Mouse (Mus musculus) liver, embryonic 14 days (tissue): Measurements from ENCODE around the gene Gtf2h3. TPM values are rescaled to one million over a fixed set of nuclear protein-coding genes. Genes with fewer than 3 reads are reported as not detected.

ENCODE experiments used
- polyA plus RNA-seq: library from polyadenylated mRNA; depleted of rRNA; stranded (reverse); fragments of >200 nt; gene quantifications from 2 replicates; pipeline ENCODE4 v1.2.3, GENCODE M21; 2012; rRNA removed

The Gtf2h3 gene
- polyA plus RNA-seq, result 19.2 and 22.8 TPM in 2 replicates

GRCm38 (mm10) chr5:124578633-124579317, at the start of gene Gtf2h3, which contains the start of gene Eif2b1:
Gene Gtf2h3, plus strand, starts transcription at chr5:124579140.
Gene Eif2b1, minus strand, starts transcription at chr5:124579131.

GRCm38 (mm10) chr5:124530655-124531582, 48.0 kb upstream of the Gtf2h3 start, which contains the start of gene Rilpl1:
Gene Rilpl1, minus strand, starts transcription at chr5:124531391.

DNA sequence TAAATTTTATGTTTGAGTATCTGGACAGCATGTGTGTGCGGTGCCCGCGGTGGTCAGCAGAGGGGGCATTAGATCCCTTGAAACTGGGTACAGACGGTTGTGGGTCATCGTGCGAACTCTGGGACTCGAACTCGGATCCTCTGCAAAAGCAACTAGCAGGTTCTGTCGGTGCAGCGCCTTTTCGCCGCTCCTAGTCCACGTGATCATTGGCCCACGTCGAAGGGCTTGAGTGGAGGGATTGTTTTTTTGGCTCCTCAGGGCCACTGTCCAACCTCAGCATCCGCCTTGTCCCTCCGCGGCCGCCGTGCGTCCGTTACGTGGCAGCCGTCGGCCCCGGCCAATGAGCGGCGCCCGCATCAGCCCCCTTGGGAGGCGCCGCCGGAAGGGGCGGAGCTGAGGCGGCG, 38.6 kb upstream of the Gtf2h3 start, which contains the start of gene Tmed2:
Gene Tmed2 (plus strand): TSS at position 313 of the 404 bp plus-strand sequence.

DNA sequence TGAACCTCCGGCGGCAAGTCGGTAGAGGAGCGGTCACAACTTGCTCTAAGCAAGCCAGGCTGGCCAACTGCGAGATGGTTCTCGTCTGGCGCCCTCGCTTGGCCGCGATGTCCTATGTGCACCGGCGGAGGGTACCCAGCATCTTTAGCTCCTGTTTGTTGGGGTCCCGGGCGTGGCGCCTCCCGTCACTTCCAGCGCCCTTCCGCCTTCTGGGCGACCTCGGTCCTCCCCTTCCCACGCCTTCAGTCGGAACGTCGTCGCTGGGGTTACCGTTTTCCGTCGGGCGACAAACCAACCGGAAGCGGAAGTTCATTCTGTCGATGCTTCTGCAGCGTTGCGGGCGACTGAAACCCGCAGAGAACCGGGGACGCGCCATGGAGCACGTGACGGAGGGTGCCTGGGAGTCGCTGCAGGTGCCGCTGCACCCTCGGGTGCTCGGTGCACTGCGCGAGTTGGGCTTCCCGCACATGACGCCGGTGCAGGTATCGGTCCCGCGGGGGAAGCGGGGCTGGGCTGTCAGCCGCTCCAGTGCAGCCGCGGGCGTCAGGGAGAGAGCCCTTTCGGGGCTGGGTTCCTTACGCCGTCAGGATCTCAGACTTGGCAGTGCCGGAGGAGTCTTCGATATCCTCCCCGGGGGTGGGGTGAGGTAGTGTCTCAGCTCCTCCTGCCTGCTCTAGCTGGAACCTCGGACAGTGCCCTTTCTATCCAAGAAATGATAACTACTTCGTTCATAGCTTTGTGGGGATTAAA, 26.2 kb upstream of the Gtf2h3 start, which contains the start of gene Ddx55:
Gene Ddx55 (plus strand): TSS at position 307 of the 750 bp plus-strand sequence.

DNA sequence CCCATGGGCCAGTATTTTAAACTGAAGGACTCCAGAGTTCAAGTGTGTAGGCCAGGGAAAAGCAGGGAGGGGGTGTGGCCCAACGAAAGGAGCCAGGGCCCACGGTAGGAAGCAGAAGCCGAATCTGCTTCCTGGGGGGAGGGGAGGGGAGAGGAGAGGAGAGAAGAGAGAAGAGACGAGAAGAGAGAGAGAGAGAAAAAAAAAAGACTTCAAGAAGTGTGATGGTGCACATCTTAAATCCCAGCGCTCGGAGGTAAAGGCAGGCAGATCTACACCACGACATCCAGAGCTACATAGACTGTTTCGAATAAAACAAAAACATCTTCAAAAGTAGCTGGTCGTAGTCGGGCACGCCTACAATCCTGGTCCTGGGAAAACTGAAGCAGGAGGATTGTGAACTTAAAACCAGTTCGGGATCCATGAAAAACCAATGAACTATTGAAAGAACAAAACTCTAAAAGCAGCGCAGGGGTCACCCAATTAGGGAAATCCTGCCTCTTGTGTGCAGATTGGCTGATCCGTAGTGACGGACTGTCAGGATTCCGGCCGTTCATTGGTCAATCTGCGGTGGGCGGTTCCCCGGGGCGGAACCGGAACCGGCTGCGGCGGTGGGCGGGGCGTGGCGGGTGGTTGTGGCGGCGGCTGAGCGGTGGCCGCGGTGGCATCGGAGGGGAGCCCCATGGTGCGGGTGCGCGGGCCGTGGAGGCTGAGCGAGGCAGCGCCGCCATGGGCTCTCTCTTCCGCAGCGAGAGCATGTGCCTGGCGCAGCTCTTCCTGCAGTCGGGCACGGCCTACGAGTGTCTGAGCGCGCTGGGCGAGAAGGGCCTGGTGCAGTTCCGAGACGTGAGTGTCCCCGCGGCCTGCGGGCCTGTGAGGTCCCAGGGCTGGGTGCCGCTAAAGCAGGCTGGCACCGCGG, 49.8 kb downstream of the Gtf2h3 start, which contains the start of gene Atp6v0a2:
Gene Atp6v0a2 (plus strand): TSS at position 129 of the 916 bp plus-strand sequence.

Other genes starting within 250 kb of the Gtf2h3 start
- 91.6 and 99.7 TPM in 2 replicates for gene Cdk2ap1, start 216.1 kb upstream of the Gtf2h3 start, polyA plus RNA-seq
- gene Sbno1, start 153.1 kb upstream of the Gtf2h3 start, polyA plus RNA-seq, result 13.6 and 17.1 TPM in 2 replicates
- gene Kmt5a, start 139.2 kb upstream of the Gtf2h3 start, polyA plus RNA-seq, result 60.2 and 61.7 TPM in 2 replicates
- gene Rilpl2, start 100.8 kb upstream of the Gtf2h3 start, polyA plus RNA-seq, result 8.3 and 9.2 TPM in 2 replicates
- 7.9 and 8.2 TPM in 2 replicates for gene Snrnp35, start 96.0 kb upstream of the Gtf2h3 start, polyA plus RNA-seq
- gene Rilpl1, start 47.7 kb upstream of the Gtf2h3 start, polyA plus RNA-seq, result 1.3 and 1.4 TPM in 2 replicates
- gene Tmed2, start 38.4 kb upstream of the Gtf2h3 start, polyA plus RNA-seq, result 116 and 144 TPM in 2 replicates
- 6.4 and 7.7 TPM in 2 replicates for gene Ddx55, start 26.3 kb upstream of the Gtf2h3 start, polyA plus RNA-seq
- 23.9 and 27.6 TPM in 2 replicates for gene Eif2b1, start within 50 bp of the Gtf2h3 start, polyA plus RNA-seq
- gene Atp6v0a2, start 49.4 kb downstream of the Gtf2h3 start, polyA plus RNA-seq, result 5.3 and 6.2 TPM in 2 replicates
- gene Dnah10, start 145.9 kb downstream of the Gtf2h3 start, polyA plus RNA-seq, result 0.01 and 0.02 TPM in 2 replicates